Mouse (Mus musculus) myocyte (in vitro differentiated cells): ENCODE measurements around the gene Fnip1. TPM values are rescaled to one million over a fixed set of nuclear protein-coding genes. Genes with fewer than 3 reads are reported as not detected.

Experiments used
- H3K27me3 ChIP-seq: one replicate; pipeline ENCODE4 v1.6.1; 2011; ENCODE audit not compliant: control insufficient read depth, insufficient read depth, insufficient read length
- H3K36me3 ChIP-seq: one replicate; pipeline ENCODE4 v1.6.1; 2011; ENCODE audit not compliant: control insufficient read depth, insufficient read depth
- H3K4me2 ChIP-seq: one replicate; pipeline ENCODE4 v1.6.1; 2011; ENCODE audit warnings: low read depth, control low read depth
- H3K4me3 ChIP-seq: one replicate; pipeline ENCODE4 v1.5.1; 2011; ENCODE audit warnings: mild to moderate bottlenecking, control low read depth, moderate library complexity
- H3K79me2 ChIP-seq: one replicate; pipeline ENCODE4 v1.6.1; 2011; ENCODE audit not compliant: control insufficient read depth, insufficient read depth
- H3ac ChIP-seq: one replicate; pipeline ENCODE4 v1.6.1; 2011; ENCODE audit not compliant: control insufficient read depth, insufficient read length
- CEBPB ChIP-seq: IDR thresholded peaks from 2 replicates; pipeline ENCODE4 v1.6.1; 2011; ENCODE audit warnings: mild to moderate bottlenecking, moderate library complexity; ENCODE audit not compliant: poor library complexity, insufficient read depth, severe bottlenecking
- E2F4 ChIP-seq: IDR thresholded peaks from one replicate; pipeline ENCODE4 v1.6.1; 2011; ENCODE audit warnings: mild to moderate bottlenecking, control low read depth, moderate library complexity; ENCODE audit not compliant: insufficient read depth
- MAX ChIP-seq: IDR thresholded peaks from one replicate; pipeline ENCODE4 v1.6.1; 2011; ENCODE audit warnings: low read depth, mild to moderate bottlenecking, control low read depth
- MYOD1 ChIP-seq, 3 experiments: IDR thresholded peaks; one replicate each; pipeline ENCODE4 v1.6.1; 2011; ENCODE audit warnings: control low read depth in 2 of 3, low read depth in 2 of 3, mild to moderate bottlenecking in 2 of 3, moderate library complexity in 1 of 3; ENCODE audit not compliant: insufficient read length in 2 of 3, control insufficient read depth in 1 of 3
- MYOG ChIP-seq, 3 experiments: IDR thresholded peaks; one replicate each; pipeline ENCODE4 v1.6.1; 2011; ENCODE audit warnings: control low read depth in 2 of 3, low read depth in 2 of 3, mild to moderate bottlenecking in 2 of 3; ENCODE audit not compliant: insufficient read length in 2 of 3, control insufficient read depth in 1 of 3, insufficient read depth in 1 of 3
- POLR2A ChIP-seq: IDR thresholded peaks from one replicate; pipeline ENCODE4 v1.6.1; 2011; ENCODE audit warnings: low read depth, mild to moderate bottlenecking, control low read depth, moderate library complexity; ENCODE audit not compliant: insufficient read length
- POLR2AphosphoS2 ChIP-seq: IDR thresholded peaks from one replicate; pipeline ENCODE4 v1.6.1; 2011; ENCODE audit warnings: low read depth, control low read depth; ENCODE audit not compliant: insufficient read length
- REST ChIP-seq: IDR thresholded peaks from one replicate; pipeline ENCODE4 v1.6.1; 2011; ENCODE audit warnings: mild to moderate bottlenecking, control low read depth, moderate library complexity; ENCODE audit not compliant: insufficient read depth, insufficient read length
- SRF ChIP-seq: IDR thresholded peaks from one replicate; pipeline ENCODE4 v1.6.1; 2011; ENCODE audit warnings: low read depth; ENCODE audit not compliant: control insufficient read depth, insufficient read length
- TCF12 ChIP-seq: IDR thresholded peaks from one replicate; pipeline ENCODE4 v1.6.1; 2011; ENCODE audit warnings: mild to moderate bottlenecking, control low read depth; ENCODE audit not compliant: poor library complexity, insufficient read depth, severe bottlenecking
- TCF3 ChIP-seq: IDR thresholded peaks from one replicate; pipeline ENCODE4 v1.6.1; 2011; ENCODE audit warnings: low read depth, control low read depth; ENCODE audit not compliant: insufficient read length
- USF1 ChIP-seq: IDR thresholded peaks from one replicate; pipeline ENCODE4 v1.6.1; 2011; ENCODE audit warnings: low read depth, mild to moderate bottlenecking, control low read depth, moderate library complexity
- polyA plus RNA-seq: library from polyadenylated mRNA; unstranded; fragments of >200 nt; fragmentation: generic; extraction: Trizol; gene quantifications from one replicate; pipeline ENCODE4 v1.2.1, GENCODE M21; 2012; ENCODE audit warnings: missing spikeins

The Fnip1 gene
- polyA plus RNA-seq, 1 experiment = 3.9 TPM

DNA sequence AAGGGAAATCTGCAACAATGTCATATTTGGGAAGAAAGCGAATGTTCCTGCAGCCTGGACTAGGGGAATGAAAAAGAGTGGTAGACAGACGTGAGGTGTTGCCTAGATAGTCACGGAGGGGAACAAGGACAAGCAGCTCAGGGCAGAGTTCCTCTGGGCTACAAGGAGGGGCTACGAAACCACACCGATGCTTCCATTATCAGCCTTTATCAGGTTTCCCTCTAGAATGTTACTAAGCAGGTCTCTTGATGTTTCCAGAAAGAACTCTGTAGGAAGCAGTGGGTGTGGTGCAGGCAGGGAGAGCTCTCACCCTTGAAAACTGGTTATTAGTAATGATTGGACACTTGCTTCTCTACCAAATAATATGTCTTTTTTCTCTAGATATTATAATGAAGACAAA lies 11.7 kb upstream of the Fnip1 start:
- no peak overlapping the region for H3ac ChIP-seq
- no peak overlapping the region for H3K4me2 ChIP-seq
- TF ChIP-seq TCF12 (no peak), USF1 (no peak), SRF (no peak), MYOD1 (IDR thresholded peaks at IDR 0.05; ENCODE audit: control insufficient read depth in 1 of 3, insufficient read length in 2 of 3, low read depth in 2 of 3) (no peak), POLR2AphosphoS2 (no peak), POLR2A (no peak), CEBPB (no peak), MAX (no peak), TCF3 (no peak), REST (no peak), MYOG (IDR thresholded peaks at IDR 0.05; ENCODE audit: control insufficient read depth in 1 of 3, insufficient read depth in 1 of 3, insufficient read length in 2 of 3, low read depth in 2 of 3) (no peak), E2F4 (no peak)

GRCm38 (mm10) chr11:54427138-54427537 lies 10.9 kb upstream of the Fnip1 start:
- Histone ChIP-seq H3ac (no peak overlapping the region), H3K4me2 (no peak overlapping the region), H3K4me3 (no peak overlapping the region), H3K27me3 (peaks cover 8% of the 10 kb centered on the region), H3K36me3 (no peaks in the 10 kb centered on the region), H3K79me2 (no peaks in the 10 kb centered on the region)
- TF ChIP-seq USF1 = no peak

More for the DNA sequence above, 11.7 kb upstream of the Fnip1 start:
- Histone ChIP-seq H3K27me3 (peaks cover 8% of the 10 kb centered on the region), H3K36me3 (no peaks in the 10 kb centered on the region), H3K4me3 (no peak overlapping the region), H3K79me2 (no peaks in the 10 kb centered on the region)

DNA sequence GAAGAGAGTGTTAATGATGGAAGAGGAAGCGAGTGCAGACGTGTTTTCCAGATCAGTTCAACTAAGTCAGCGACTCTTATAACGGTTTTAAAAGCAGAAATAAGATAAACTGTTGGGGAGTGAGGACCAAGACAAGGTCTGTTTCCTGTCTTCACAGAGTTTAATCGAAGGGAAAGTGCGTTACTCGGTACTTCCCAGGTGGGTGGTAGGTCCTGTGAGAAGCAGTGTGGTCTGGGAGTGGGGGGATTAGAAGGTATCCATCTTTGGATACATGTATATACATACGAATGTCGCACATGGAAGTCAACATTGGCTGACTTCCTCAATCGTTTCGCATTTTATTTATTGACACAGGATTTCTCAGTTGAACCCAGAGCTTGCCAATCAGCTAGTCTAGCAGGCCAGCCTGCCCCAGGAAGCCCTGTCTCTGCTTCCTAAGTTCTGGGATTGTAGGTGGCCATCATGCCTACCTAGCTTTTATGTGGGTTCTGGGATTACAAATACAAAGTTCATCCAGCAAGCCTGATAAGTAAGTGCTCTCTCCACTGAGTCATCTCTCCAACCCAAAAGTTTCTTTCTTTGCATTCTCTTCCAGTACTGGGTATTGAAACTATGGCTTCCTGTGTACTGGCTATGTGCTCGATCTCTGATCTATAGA lies 10.2 kb upstream of the Fnip1 start:
- TF ChIP-seq MYOG (IDR thresholded peaks at IDR 0.05; ENCODE audit: control insufficient read depth in 1 of 3, insufficient read depth in 1 of 3, insufficient read length in 2 of 3, low read depth in 2 of 3) (no peak), REST (no peak), E2F4 (no peak), MAX (no peak), TCF3 (no peak), CEBPB (no peak), POLR2AphosphoS2 (no peak), POLR2A (no peak), SRF (no peak), TCF12 (no peak), USF1 (no peak), MYOD1 (IDR thresholded peaks at IDR 0.05; ENCODE audit: control insufficient read depth in 1 of 3, insufficient read length in 2 of 3, low read depth in 2 of 3) (no peak)
- H3K4me3 ChIP-seq = no peak overlapping the region

GRCm38 (mm10) chr11:54429224-54429623 lies 8.8 kb upstream of the Fnip1 start:
- no peak overlapping the region for H3K4me3 ChIP-seq
- H3K27me3 ChIP-seq = peaks cover 8% of the 10 kb centered on the region
- no peak overlapping the region for H3ac ChIP-seq
- no peak overlapping the region for H3K4me2 ChIP-seq
- TF ChIP-seq MYOD1 (IDR thresholded peaks at IDR 0.05; ENCODE audit: control insufficient read depth in 1 of 3, insufficient read length in 2 of 3, low read depth in 2 of 3) = no peak
- no peak for TF ChIP-seq REST
- no peak for TF ChIP-seq CEBPB
- no peak for TF ChIP-seq POLR2A
- TF ChIP-seq TCF12 = no peak
- TF ChIP-seq TCF3 = no peak
- TF ChIP-seq SRF = no peak
- no peak for TF ChIP-seq USF1
- no peak for TF ChIP-seq POLR2AphosphoS2
- TF ChIP-seq MAX = no peak
- no peak for TF ChIP-seq E2F4
- TF ChIP-seq MYOG (IDR thresholded peaks at IDR 0.05; ENCODE audit: control insufficient read depth in 1 of 3, insufficient read depth in 1 of 3, insufficient read length in 2 of 3, low read depth in 2 of 3) = no peak
- no peaks in the 10 kb centered on the region for H3K36me3 ChIP-seq
- no peaks in the 10 kb centered on the region for H3K79me2 ChIP-seq

More for the DNA sequence above, 10.2 kb upstream of the Fnip1 start:
- H3K27me3 ChIP-seq = peaks cover 8% of the 10 kb centered on the region
- H3K36me3 ChIP-seq = no peaks in the 10 kb centered on the region
- no peak overlapping the region for H3K4me2 ChIP-seq
- no peak overlapping the region for H3ac ChIP-seq
- no peaks in the 10 kb centered on the region for H3K79me2 ChIP-seq

DNA sequence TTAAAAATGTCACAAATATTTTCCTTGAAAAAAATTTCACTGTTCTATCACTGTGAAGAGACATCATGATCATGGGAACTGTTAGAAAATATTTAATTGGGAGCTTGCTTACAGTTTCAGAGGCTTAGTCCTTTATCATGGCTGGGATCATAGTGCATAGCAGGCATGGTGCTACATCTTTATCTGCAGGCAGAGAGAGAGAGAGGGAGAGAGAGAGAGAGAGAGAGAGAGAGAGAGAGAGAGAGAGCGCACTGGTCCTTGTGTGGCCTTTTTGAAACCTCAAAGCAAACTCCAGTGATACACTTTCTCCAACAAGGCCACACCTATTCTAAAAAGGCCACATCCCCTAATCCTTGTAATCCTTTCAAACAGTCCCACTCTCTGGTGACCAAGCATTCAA lies 2.2 kb upstream of the Fnip1 start:
- TF ChIP-seq MYOG (IDR thresholded peaks at IDR 0.05; ENCODE audit: control insufficient read depth in 1 of 3, insufficient read depth in 1 of 3, insufficient read length in 2 of 3, low read depth in 2 of 3) = no peak
- no peak for TF ChIP-seq TCF12
- TF ChIP-seq E2F4 = no peak
- TF ChIP-seq SRF = no peak
- TF ChIP-seq POLR2AphosphoS2 = no peak
- TF ChIP-seq CEBPB = no peak
- TF ChIP-seq MYOD1 (IDR thresholded peaks at IDR 0.05; ENCODE audit: control insufficient read depth in 1 of 3, insufficient read length in 2 of 3, low read depth in 2 of 3) = no peak
- TF ChIP-seq TCF3 = no peak
- TF ChIP-seq USF1 = no peak
- TF ChIP-seq MAX = no peak
- no peak for TF ChIP-seq REST
- Histone ChIP-seq H3K79me2 (peaks cover 23% of the 10 kb centered on the region), H3ac (no peak overlapping the region), H3K4me2 (no peak overlapping the region), H3K4me3 (no peak overlapping the region), H3K27me3 (no peaks in the 10 kb centered on the region), H3K36me3 (no peaks in the 10 kb centered on the region)
